Mouse (Mus musculus): ENCODE measurements around the gene Myl3.

The Myl3 gene

GRCm38 (mm10) chr9:110762763-110763162 lies 21.1 kb downstream of the Myl3 start:
- no peak for DNase-seq (ENCODE audit: low spot score)

- no peak for DNase-seq (ENCODE audit: low spot score)
Measured at GRCm38 (mm10) chr9:110763405-110763804, 21.7 kb downstream of the Myl3 start.

GRCm38 (mm10) chr9:110772336-110772735 lies 30.7 kb downstream of the Myl3 start:
- no peak for DNase-seq (ENCODE audit: low spot score)

- no peak for DNase-seq (ENCODE audit: low spot score)
Measured at GRCm38 (mm10) chr9:110774403-110775268, 33.0 kb downstream of the Myl3 start.

GRCm38 (mm10) chr9:110775269-110776022 lies 33.8 kb downstream of the Myl3 start:
- DNase-seq (ENCODE audit: low spot score) = no peak

GRCm38 (mm10) chr9:110778100-110778499 lies 36.4 kb downstream of the Myl3 start:
- no peak for DNase-seq (ENCODE audit: low spot score)

GRCm38 (mm10) chr9:110778559-110778958 lies 36.9 kb downstream of the Myl3 start:
- no peak for DNase-seq (ENCODE audit: low spot score)

GRCm38 (mm10) chr9:110779242-110779913 lies 37.7 kb downstream of the Myl3 start:
- no peak for DNase-seq (ENCODE audit: low spot score)

GRCm38 (mm10) chr9:110781256-110781721 lies 39.6 kb downstream of the Myl3 start:
- DNase-seq (ENCODE audit: low spot score) = peak; percentile 96

- DNase-seq (ENCODE audit: low spot score) = peak; percentile 75
Measured at GRCm38 (mm10) chr9:110781731-110782130, 40.1 kb downstream of the Myl3 start.

- DNase-seq (ENCODE audit: low spot score) = no peak
Measured at GRCm38 (mm10) chr9:110783611-110784010, 42.0 kb downstream of the Myl3 start.

- no peak for DNase-seq (ENCODE audit: low spot score)
Measured at GRCm38 (mm10) chr9:110788169-110788568, 46.5 kb downstream of the Myl3 start.

GRCm38 (mm10) chr9:110790462-110790861 lies 48.8 kb downstream of the Myl3 start:
- DNase-seq (ENCODE audit: low spot score) = no peak

GRCm38 (mm10) chr9:110797013-110797412 lies 55.4 kb downstream of the Myl3 start:
- DNase-seq (ENCODE audit: low spot score) = no peak

GRCm38 (mm10) chr9:110797866-110798265 lies 56.2 kb downstream of the Myl3 start, which contains the start of gene Prss42:
Prss42 (plus strand) TSS chr9:110798166.
- no peak for DNase-seq (ENCODE audit: low spot score)

GRCm38 (mm10) chr9:110800834-110801479 lies 59.3 kb downstream of the Myl3 start:
- no peak for DNase-seq (ENCODE audit: low spot score)

- no peak for DNase-seq (ENCODE audit: low spot score)
Measured at GRCm38 (mm10) chr9:110803294-110803693, 61.6 kb downstream of the Myl3 start.

- no peak for DNase-seq (ENCODE audit: low spot score)
Measured at GRCm38 (mm10) chr9:110810051-110810450, 68.4 kb downstream of the Myl3 start.

- no peak for DNase-seq (ENCODE audit: low spot score)
Measured at GRCm38 (mm10) chr9:110813789-110814188, 72.1 kb downstream of the Myl3 start, which contains the start of gene Prss44. Prss44 (plus strand) TSS chr9:110813994.
